Mouse (Mus musculus) brain, embryonic 14.5 days (tissue): ENCODE measurements around the gene Aox3.

ENCODE experiments used
- CTCF ChIP-seq: fragments of 200-500 bp; IDR thresholded peaks from 2 replicates; pipeline ENCODE4 v1.5.1; 2012; ENCODE audit warnings: inconsistent platforms, mild to moderate bottlenecking, moderate library complexity, borderline replicate concordance; ENCODE audit not compliant: insufficient read depth, insufficient read length; ENCODE audit errors: extremely low read depth
- POLR2A ChIP-seq: fragments of 200-500 bp; IDR thresholded peaks from 2 replicates; pipeline ENCODE4 v1.6.1; 2012; ENCODE audit warnings: mild to moderate bottlenecking, inconsistent platforms, borderline replicate concordance; ENCODE audit not compliant: poor library complexity, insufficient read depth, insufficient read length, severe bottlenecking; ENCODE audit errors: extremely low read depth

- TF ChIP-seq CTCF (no peak), POLR2A (no peak)
Measured at GRCm38 (mm10) chr1:58110241-58110640, 2.7 kb upstream of the Aox3 start.
